Mouse (Mus musculus): ENCODE measurements around the gene Nedd9. TPM values are rescaled to one million over a fixed set of nuclear protein-coding genes. Genes with fewer than 3 reads are reported as not detected.

Nedd9 gene
- polyA plus RNA-seq, 1 experiment from 2014 or later: 27.7 TPM

GRCm38 (mm10) chr13:41325346-41325745 is 161.8 kb downstream of the Nedd9 start:
- H3K9ac ChIP-seq (ENCODE audit: low read length): no peak overlapping the region
- peaks cover 22% of the 10 kb centered on the region for H3K4me1 ChIP-seq (ENCODE audit: control insufficient read depth, insufficient read depth, low read length)
- WGBS: 91% methylated on average over 4 of the region's 4 CpGs
- H3K36me3 ChIP-seq (ENCODE audit: control insufficient read depth, insufficient read depth, low read length): 0 out of 2 replicates have a peak, but pooled peaks cover 5% of the 10 kb centered on the region
- ATAC-seq (no peak), DNase-seq (ENCODE audit: low spot score) (no peak)
- H3K9me3 ChIP-seq (replicated peaks; ENCODE audit: control insufficient read depth, low read length): no peaks in the 10 kb centered on the region
- H3K4me2 ChIP-seq (ENCODE audit: low read length): no peak overlapping the region
- no peak overlapping the region for H3K4me3 ChIP-seq (ENCODE audit: low read depth, low read length)
- no peak overlapping the region for H3K27ac ChIP-seq (ENCODE audit: low read depth, low read length)
- no peaks in the 10 kb centered on the region for H3K27me3 ChIP-seq (replicated peaks; ENCODE audit: control insufficient read depth, insufficient read depth, low read length)

- no peak overlapping the region for H3K4me2 ChIP-seq (ENCODE audit: low read length)
- 87% methylated on average over 4 of the region's 4 CpGs for WGBS
- ATAC-seq (no peak), DNase-seq (ENCODE audit: low spot score) (no peak)
- H3K9ac ChIP-seq (ENCODE audit: low read length): no peak overlapping the region
- H3K4me1 ChIP-seq (ENCODE audit: control insufficient read depth, insufficient read depth, low read length): peaks cover 22% of the 10 kb centered on the region
- H3K9me3 ChIP-seq (replicated peaks; ENCODE audit: control insufficient read depth, low read length): no peaks in the 10 kb centered on the region
- H3K36me3 ChIP-seq (ENCODE audit: control insufficient read depth, insufficient read depth, low read length): no peaks in the 10 kb centered on the region
- no peak overlapping the region for H3K27ac ChIP-seq (ENCODE audit: low read depth, low read length)
- H3K4me3 ChIP-seq (ENCODE audit: low read depth, low read length): no peak overlapping the region
- H3K27me3 ChIP-seq (replicated peaks; ENCODE audit: control insufficient read depth, insufficient read depth, low read length): no peaks in the 10 kb centered on the region
Observed at GRCm38 (mm10) chr13:41324631-41325030, 162.5 kb downstream of the Nedd9 start.

DNA sequence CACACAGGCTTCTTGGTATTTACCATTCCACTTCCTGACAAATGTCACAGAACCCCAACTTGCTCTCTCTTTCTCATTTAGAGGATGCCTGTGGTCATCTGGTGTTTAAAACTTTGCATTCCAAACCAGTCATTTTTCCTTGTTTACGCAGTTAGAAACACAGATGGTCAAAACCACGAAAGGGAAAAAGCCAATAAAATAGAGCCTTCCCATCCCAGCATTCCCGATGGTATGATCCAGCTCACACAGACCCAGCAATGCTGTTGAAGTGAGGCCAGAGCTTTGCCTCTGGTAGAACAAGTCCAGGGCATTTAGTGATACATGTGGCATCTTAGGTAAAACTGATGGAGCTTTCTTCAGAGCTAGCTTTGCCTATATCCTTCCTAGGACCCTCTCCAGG is 165.7 kb downstream of the Nedd9 start:
- H3K9me3 ChIP-seq (replicated peaks; ENCODE audit: control insufficient read depth, low read length): no peaks in the 10 kb centered on the region
- H3K4me3 ChIP-seq (ENCODE audit: low read depth, low read length): no peak overlapping the region
- ATAC-seq (no peak), DNase-seq (ENCODE audit: low spot score) (no peak)
- peaks cover 10% of the 10 kb centered on the region; the same call in 1 of the 2 replicates for H3K4me1 ChIP-seq (ENCODE audit: control insufficient read depth, insufficient read depth, low read length)
- H3K27me3 ChIP-seq (replicated peaks; ENCODE audit: control insufficient read depth, insufficient read depth, low read length): no peaks in the 10 kb centered on the region
- peak overlapping the region; percentile 74 for H3K27ac ChIP-seq (ENCODE audit: low read depth, low read length)
- H3K4me2 ChIP-seq (ENCODE audit: low read length): no peak overlapping the region
- 89% methylated on average over 3 of the region's 3 CpGs for WGBS
- H3K36me3 ChIP-seq (ENCODE audit: control insufficient read depth, insufficient read depth, low read length): peaks cover 13% of the 10 kb centered on the region
- H3K9ac ChIP-seq (ENCODE audit: low read length): no peak overlapping the region

DNA sequence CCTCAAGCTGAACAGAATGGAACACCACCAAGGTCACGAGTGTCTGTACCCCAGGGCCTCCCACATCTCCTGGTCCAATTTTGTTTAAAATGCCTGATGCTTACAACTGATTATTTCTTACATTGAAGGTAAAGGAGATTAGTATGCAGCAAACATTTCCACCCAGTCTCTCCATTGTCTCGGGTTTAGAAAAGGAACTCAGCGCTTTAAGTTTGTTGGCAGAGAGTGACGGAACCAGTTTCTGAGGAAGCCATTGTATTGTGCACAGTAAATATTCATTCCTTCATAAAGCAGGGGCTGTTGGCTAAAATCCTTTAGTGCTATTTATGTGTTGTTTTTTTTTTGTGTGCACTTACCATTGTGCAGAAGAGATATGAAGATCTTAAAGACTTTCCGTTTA is 166.4 kb downstream of the Nedd9 start:
- ATAC-seq: peak; percentile 69
- H3K27ac ChIP-seq (ENCODE audit: low read depth, low read length): peak overlapping the region; percentile 74
- 12% methylated on average over 5 of the region's 5 CpGs for WGBS

DNA sequence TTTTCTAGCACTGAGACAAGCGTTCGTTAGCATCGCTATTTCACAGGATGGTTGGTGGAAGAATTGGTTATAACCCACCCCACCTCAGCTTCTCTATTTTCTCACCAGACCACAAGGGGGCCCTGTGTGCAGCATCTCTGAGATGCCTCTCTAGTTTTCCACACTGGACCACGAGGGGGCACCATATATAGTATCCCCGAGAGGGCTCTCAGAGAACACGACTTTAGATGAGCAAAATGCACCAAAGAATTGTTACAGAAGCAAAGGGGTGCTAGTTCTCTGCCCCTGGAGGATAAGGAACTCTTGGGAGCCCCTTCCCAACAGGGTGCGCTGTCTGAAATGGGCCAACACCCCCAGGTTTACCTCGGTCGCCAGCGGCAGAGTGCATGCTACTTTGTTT is 184.4 kb downstream of the Nedd9 start:
- 55% methylated on average over 10 of the region's 10 CpGs for WGBS
- no peaks in the 10 kb centered on the region for H3K27me3 ChIP-seq (replicated peaks; ENCODE audit: control insufficient read depth, insufficient read depth, low read length)
- H3K4me3 ChIP-seq (ENCODE audit: low read depth, low read length): no peak overlapping the region
- no peaks in the 10 kb centered on the region for H3K36me3 ChIP-seq (ENCODE audit: control insufficient read depth, insufficient read depth, low read length)
- no peak overlapping the region for H3K9ac ChIP-seq (ENCODE audit: low read length)
- no peak overlapping the region for H3K4me2 ChIP-seq (ENCODE audit: low read length)
- H3K4me1 ChIP-seq (ENCODE audit: control insufficient read depth, insufficient read depth, low read length): no peaks in the 10 kb centered on the region
- ATAC-seq (no peak), DNase-seq (ENCODE audit: low spot score) (peak; percentile 76)
- no peak overlapping the region for H3K27ac ChIP-seq (ENCODE audit: low read depth, low read length)
- H3K9me3 ChIP-seq (replicated peaks; ENCODE audit: control insufficient read depth, low read length): no peaks in the 10 kb centered on the region

More for the DNA sequence above, 166.4 kb downstream of the Nedd9 start:
- H3K27me3 ChIP-seq (replicated peaks; ENCODE audit: control insufficient read depth, insufficient read depth, low read length): no peaks in the 10 kb centered on the region
- H3K4me2 ChIP-seq (ENCODE audit: low read length): no peak overlapping the region
- DNase-seq (ENCODE audit: low spot score): peak; percentile 73
- H3K36me3 ChIP-seq (ENCODE audit: control insufficient read depth, insufficient read depth, low read length): peaks cover 20% of the 10 kb centered on the region
- H3K9ac ChIP-seq (ENCODE audit: low read length): no peak overlapping the region
- H3K9me3 ChIP-seq (replicated peaks; ENCODE audit: control insufficient read depth, low read length): no peaks in the 10 kb centered on the region
- peaks cover 10% of the 10 kb centered on the region; the same call in 1 of the 2 replicates for H3K4me1 ChIP-seq (ENCODE audit: control insufficient read depth, insufficient read depth, low read length)
- H3K4me3 ChIP-seq (ENCODE audit: low read depth, low read length): no peak overlapping the region

DNA sequence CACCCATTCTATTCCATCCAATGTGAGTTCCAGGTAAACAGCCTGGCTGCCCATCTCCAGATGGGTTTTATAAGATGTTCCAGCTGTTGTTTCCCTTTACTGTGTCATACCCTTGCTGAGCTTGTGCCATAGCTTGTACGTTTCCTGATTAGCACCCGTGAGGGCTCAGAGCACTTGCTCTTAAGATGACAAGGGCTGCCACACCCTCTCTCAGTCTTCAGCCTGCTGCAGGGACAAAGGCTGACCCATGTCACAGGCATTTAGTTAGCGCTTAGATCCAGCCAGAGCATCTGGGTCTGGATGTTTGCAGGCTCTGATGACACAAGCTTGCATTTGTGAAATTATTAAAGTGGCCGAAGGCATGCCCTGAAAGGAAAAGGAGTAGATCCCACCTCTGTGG is 187.1 kb downstream of the Nedd9 start:
- DNase-seq (ENCODE audit: low spot score) (no peak), ATAC-seq (no peak)
- no peak overlapping the region for H3K4me3 ChIP-seq (ENCODE audit: low read depth, low read length)
- H3K9me3 ChIP-seq (replicated peaks; ENCODE audit: control insufficient read depth, low read length): no peaks in the 10 kb centered on the region
- WGBS: 71% methylated on average over 4 of the region's 4 CpGs
- H3K27me3 ChIP-seq (replicated peaks; ENCODE audit: control insufficient read depth, insufficient read depth, low read length): no peaks in the 10 kb centered on the region
- H3K36me3 ChIP-seq (ENCODE audit: control insufficient read depth, insufficient read depth, low read length): no peaks in the 10 kb centered on the region
- no peak overlapping the region for H3K27ac ChIP-seq (ENCODE audit: low read depth, low read length)
- H3K4me2 ChIP-seq (ENCODE audit: low read length): no peak overlapping the region
- H3K9ac ChIP-seq (ENCODE audit: low read length): no peak overlapping the region
- no peaks in the 10 kb centered on the region for H3K4me1 ChIP-seq (ENCODE audit: control insufficient read depth, insufficient read depth, low read length)

DNA sequence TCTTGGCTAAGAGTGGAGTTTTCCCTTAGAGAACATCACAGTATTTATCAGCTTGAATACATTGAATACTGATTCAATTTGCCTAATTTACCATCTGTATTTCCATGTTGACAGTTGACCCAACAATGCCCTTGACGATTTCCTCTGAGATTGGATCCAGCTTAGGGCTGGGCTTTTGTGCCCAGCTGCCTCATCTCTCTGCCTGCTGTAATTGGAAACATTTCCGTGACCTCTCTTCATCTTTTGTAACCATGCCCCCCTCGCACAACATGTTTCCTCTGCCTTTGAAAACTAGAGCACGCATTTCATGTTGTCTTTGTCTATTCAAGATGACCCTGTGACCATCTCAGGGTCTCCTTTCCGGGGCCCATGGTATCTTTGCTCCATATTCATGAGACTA is 188.2 kb downstream of the Nedd9 start:
- H3K4me2 ChIP-seq (ENCODE audit: low read length): no peak overlapping the region
- no peaks in the 10 kb centered on the region for H3K9me3 ChIP-seq (replicated peaks; ENCODE audit: control insufficient read depth, low read length)
- no peak overlapping the region for H3K9ac ChIP-seq (ENCODE audit: low read length)
- 52% methylated on average over 5 of the region's 5 CpGs for WGBS
- no peak for DNase-seq (ENCODE audit: low spot score)
- H3K36me3 ChIP-seq (ENCODE audit: control insufficient read depth, insufficient read depth, low read length): no peaks in the 10 kb centered on the region
- no peak for ATAC-seq
- no peak overlapping the region for H3K27ac ChIP-seq (ENCODE audit: low read depth, low read length)
- H3K4me3 ChIP-seq (ENCODE audit: low read depth, low read length): no peak overlapping the region
- H3K27me3 ChIP-seq (replicated peaks; ENCODE audit: control insufficient read depth, insufficient read depth, low read length): no peaks in the 10 kb centered on the region
- H3K4me1 ChIP-seq (ENCODE audit: control insufficient read depth, insufficient read depth, low read length): no peaks in the 10 kb centered on the region

DNA sequence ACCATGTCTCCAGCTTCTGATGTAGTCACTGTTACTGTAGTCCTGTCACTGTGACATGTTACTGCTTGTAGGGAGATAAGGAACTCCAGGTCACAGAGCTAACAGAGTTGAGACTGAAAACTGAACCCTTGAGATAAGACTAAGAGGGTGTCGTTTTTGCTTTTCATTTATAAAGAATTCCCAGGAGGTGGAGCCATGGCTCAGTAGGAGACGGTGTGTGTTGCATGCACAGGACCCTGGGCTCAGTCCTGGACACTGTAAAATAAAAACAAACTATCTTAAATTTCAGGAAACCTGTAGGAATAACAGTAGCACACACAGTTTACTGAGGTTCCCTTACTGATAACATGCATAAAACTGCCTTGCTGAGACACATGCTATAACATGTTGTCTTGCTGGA is 188.6 kb downstream of the Nedd9 start:
- Histone ChIP-seq H3K4me3 (ENCODE audit: low read depth, low read length) (no peak overlapping the region), H3K27me3 (replicated peaks; ENCODE audit: control insufficient read depth, insufficient read depth, low read length) (no peaks in the 10 kb centered on the region), H3K36me3 (ENCODE audit: control insufficient read depth, insufficient read depth, low read length) (no peaks in the 10 kb centered on the region), H3K4me2 (ENCODE audit: low read length) (no peak overlapping the region), H3K9ac (ENCODE audit: low read length) (no peak overlapping the region), H3K27ac (ENCODE audit: low read depth, low read length) (no peak overlapping the region), H3K4me1 (ENCODE audit: control insufficient read depth, insufficient read depth, low read length) (no peaks in the 10 kb centered on the region), H3K9me3 (replicated peaks; ENCODE audit: control insufficient read depth, low read length) (no peaks in the 10 kb centered on the region)
- 62% methylated on average over 2 of the region's 2 CpGs for WGBS
- ATAC-seq (no peak), DNase-seq (ENCODE audit: low spot score) (no peak)

DNA sequence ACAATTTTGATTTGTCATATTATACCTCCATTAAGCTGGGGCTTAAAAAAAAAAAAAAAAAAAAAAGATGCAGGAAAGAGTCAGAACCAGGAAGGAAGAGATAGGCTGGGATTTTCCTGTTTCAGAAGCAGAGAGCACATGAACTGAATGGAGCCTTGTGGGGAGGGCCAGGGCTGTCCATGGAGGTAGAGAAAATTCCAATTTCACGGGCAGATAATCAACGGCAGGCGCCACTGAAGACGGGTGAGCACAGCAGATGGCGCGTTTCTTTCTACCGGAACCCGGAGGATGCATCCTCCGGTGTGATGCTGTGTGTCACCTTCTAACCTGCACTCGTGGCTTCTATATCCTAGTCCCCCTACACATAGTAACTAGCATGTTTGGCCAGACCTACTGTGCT is 190.8 kb downstream of the Nedd9 start:
- ATAC-seq (no peak), DNase-seq (ENCODE audit: low spot score) (no peak)
- Histone ChIP-seq H3K4me1 (ENCODE audit: control insufficient read depth, insufficient read depth, low read length) (no peaks in the 10 kb centered on the region), H3K9ac (ENCODE audit: low read length) (no peak overlapping the region), H3K9me3 (replicated peaks; ENCODE audit: control insufficient read depth, low read length) (no peaks in the 10 kb centered on the region), H3K4me3 (ENCODE audit: low read depth, low read length) (no peak overlapping the region), H3K4me2 (ENCODE audit: low read length) (no peak overlapping the region), H3K27ac (ENCODE audit: low read depth, low read length) (no peak overlapping the region), H3K36me3 (ENCODE audit: control insufficient read depth, insufficient read depth, low read length) (no peaks in the 10 kb centered on the region), H3K27me3 (replicated peaks; ENCODE audit: control insufficient read depth, insufficient read depth, low read length) (no peaks in the 10 kb centered on the region)
- WGBS: 88% methylated on average over 10 of the region's 10 CpGs
